Mouse (Mus musculus) kidney, adult 2 months (tissue): ENCODE data around the gene Strap.

Experiments
- CTCF ChIP-seq: fragments of 200-500 bp; conservative IDR thresholded peaks from 2 replicates; pipeline ENCODE4 v1.5.1; 2011; ENCODE audit warnings: low read depth, mild to moderate bottlenecking, control low read depth, low read length, moderate library complexity, mixed read lengths; ENCODE audit not compliant: insufficient read depth, insufficient read length
- POLR2A ChIP-seq: fragments of 200-500 bp; IDR thresholded peaks from one replicate; pipeline ENCODE4 v1.6.1; 2011; ENCODE audit warnings: low read depth, low read length, control low read depth

- no peak for TF ChIP-seq CTCF
- no peak for TF ChIP-seq POLR2A
These were observed 54.8 kb downstream of the Strap start for GRCm38 (mm10) chr6:137789658-137790057.
